Mouse (Mus musculus): ENCODE measurements around the gene Mrpl3. TPM values are rescaled to one million over a fixed set of nuclear protein-coding genes. Genes with fewer than 3 reads are reported as not detected.
"Not testable (repeated sequence)": the region's sequence is repeated elsewhere in the genome, so short reads cannot be mapped to it uniquely, and the experiment has no call there.

The Mrpl3 gene
- total RNA-seq (2022) = 10 to 100 TPM; 68.3 to 89.2 (median 82.2) TPM

DNA sequence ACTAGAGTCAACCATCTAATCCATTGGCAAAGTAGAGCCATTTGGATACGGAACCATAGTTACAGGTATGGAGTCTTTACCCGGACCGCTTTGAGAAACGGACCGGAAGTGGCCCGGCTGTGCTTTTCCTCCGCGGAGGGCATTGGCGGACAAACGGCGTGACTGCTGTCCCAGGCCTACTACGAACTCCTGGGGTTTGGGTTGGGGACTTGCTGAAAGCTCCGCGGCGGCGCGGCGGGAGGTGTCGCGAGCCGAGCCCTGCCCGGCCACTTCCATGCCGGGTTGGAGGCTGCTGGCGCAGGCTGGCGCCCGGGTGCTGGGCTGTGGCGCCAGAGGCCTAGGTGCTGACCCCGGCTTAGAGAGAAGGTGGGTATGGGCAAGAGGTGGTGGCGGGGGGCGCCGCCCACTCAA is at the start of gene Mrpl3:
Mrpl3 (plus strand) TSS at position 93 of the 411 bp plus-strand sequence.
- DNase-seq = peak; percentile 64

GRCm38 (mm10) chr9:105010721-105011120 is 42.3 kb upstream of the Mrpl3 start:
- no peak for DNase-seq

GRCm38 (mm10) chr9:105018186-105018585 is 34.9 kb upstream of the Mrpl3 start:
- no peak for DNase-seq

GRCm38 (mm10) chr9:105028311-105028710 is 24.7 kb upstream of the Mrpl3 start:
- no peak for DNase-seq

GRCm38 (mm10) chr9:105032572-105032971 is 20.5 kb upstream of the Mrpl3 start:
- DNase-seq = no peak

GRCm38 (mm10) chr9:105033641-105034040 is 19.4 kb upstream of the Mrpl3 start:
- DNase-seq = no peak

DNA sequence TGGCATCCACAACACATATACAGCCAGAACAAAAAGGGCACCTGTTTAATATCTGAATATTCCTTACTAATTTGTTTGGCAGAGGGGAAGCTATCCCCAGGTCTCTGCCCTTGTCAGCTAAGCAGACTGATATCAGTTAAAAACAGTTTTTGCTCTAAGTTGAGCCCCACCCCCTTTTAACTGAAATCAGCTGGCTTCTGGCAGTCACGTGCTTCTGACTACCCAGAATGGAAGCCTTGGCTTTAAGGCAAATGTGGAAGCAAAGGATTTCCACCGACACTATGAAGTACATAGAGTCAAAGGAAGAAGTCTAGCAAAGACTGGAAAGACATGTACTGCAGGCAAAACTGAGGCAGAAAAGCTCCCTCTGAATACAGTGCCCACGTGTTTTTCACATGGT is 15.2 kb upstream of the Mrpl3 start:
- DNase-seq = no peak

DNA sequence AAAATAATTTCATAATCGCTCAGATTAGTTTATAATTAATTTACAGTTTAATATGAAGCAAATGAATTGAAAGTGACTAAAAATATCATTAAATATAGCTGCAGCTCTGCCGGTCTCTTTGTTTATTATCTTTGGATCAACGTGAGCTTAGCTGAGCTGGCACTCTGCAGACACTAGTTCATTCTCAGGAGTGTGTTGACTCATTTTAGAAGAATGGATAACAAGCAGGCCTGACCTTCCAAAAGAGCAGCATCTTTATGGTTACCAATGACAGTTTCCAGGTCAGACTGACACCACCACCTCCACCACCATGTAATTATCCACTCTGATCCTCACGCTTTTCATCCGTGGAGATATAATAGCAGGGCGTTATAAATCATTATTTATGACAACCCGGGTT is 7.0 kb upstream of the Mrpl3 start:
- DNase-seq = no peak

DNA sequence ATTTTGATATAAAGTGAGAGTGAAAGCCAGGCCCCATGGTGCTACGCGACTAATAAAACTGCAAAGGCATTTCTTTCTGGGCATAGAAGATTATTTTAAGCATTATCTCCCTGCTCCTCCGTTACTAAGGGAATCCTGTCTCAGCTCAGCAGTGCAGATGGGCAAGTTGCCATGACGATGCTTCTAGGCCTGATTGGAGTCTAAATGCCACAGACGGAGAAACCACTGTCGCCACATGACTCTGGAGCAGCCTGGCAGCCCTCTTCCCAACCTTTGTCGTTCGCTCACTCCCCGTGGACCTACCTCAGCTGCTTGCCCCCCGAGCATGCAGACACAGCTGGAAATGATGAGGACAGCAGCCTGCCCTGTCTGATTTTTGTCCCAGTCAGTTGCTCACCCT is 4.7 kb upstream of the Mrpl3 start:
- DNase-seq = no peak

- DNase-seq = no peak
These were observed 3.4 kb upstream of the Mrpl3 start for GRCm38 (mm10) chr9:105049636-105050035.

DNA sequence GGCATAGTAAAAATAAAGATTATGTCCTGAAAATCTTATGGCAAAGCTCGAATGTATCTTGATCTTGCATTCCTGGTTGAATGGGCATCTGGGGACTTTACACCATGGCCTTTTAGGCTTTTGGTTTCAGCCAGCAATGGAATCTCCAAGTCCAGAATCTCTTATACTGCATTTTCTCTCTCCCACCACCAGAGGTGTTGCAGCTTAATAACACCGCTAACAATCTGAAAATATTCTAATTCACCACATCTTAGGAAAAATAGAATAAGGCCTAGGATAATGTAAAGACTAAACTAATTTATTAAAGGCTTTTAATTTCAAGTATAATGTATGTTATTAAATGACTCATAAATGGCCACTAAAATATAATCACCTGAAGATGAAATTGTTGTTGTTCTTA is 2.8 kb upstream of the Mrpl3 start:
- DNase-seq = no peak

DNA sequence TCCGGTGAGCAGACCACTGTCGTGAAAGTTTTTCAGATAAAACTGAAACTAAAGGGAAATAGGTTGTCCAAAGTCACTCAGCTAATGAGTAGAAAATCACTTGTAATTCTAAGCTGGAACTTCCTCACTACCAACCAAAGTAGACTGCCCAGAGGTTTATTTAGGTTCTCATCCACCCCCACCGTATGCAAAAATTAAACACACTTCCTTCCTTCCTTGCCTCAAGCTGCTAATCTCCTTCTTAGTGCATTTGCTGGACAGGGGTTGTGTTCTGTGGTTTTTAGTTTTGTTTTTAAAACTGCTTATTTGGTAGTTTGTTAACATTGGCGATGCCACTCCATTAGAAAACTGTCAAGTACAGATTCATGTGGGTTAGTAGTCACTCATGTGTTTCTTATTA is 773 bp downstream of the Mrpl3 start:
- DNase-seq = no peak

GRCm38 (mm10) chr9:105069106-105069505 is 16.1 kb downstream of the Mrpl3 start:
- no peak for DNase-seq

DNA sequence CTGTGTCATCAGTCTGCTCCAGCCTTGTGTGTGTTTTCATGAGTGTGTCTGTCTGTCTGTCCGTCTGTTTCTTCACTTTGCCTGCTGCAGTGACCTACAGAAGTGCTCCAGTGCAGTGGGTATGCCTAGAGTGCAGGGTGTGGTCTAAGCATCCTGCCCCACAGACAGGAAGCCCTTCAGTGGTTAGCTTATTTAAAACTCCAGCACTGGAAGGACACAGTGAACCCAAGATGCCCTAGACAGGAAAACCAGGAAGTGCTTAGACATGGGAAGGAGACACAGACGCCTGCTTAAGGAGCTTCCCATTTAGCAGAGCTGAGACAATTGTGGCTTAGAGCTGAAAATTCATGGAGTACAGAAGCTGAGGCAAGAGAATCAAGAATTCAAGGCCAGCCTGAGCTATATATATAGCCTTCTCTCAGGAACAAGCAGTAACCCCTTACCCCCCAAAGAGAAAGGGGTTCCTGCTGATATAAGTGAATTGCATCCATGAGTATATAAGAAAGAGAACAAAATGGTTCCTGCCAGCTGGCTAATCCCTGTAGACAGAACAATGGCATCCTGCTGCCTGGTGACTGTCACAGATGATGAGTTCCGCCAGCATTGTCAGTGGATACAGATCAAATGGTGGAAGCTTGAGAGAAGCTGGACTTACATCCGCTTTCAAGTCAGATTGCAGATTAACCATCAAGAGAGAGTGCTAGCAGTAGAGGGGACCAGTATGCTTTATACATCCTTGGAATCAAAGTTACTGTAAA is 20.1 kb downstream of the Mrpl3 start:
- no peak for DNase-seq

DNA sequence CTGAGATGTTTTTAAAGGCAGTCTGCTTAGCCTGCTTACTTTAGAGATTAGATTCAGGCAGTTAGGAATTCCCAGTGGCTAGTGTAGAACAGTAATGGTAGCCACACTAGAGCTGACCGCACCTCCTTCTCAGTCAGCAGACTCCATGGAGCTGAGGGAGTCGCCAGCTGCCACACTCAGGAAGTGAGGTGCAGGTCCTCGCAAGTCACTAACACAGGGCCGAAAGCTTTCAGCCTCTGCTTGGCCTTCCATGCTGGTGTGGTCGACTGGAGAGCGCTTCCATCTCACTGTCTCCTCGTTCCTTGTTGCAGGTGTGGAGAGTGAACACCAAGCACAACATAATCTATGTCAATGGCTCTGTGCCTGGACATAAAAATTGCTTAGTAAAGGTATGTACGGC is 21.8 kb downstream of the Mrpl3 start:
- DNase-seq = no peak

GRCm38 (mm10) chr9:105076756-105077424 is 23.9 kb downstream of the Mrpl3 start:
- peak; percentile 59 for DNase-seq

- DNase-seq = no peak
These were observed 25.4 kb downstream of the Mrpl3 start for GRCm38 (mm10) chr9:105078460-105078859.

DNA sequence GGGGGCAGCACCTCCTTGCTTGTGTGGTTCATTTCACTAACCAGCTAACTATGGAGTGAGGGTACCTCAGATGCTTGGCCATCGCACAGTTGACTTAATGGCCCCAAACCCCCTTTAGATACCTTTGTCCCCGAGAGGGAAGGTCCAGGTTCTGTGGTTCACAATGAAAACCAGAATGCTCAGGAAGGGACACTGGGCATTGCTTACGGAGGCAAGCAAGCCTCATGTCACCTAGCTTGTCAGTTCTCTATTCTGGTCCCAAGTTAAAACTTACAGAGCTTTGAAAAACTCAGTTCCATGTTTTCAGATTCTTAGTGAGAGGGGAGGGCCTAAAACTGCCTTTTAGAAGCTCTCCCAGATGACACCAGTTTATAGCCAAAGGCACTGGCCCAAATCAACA is 27.2 kb downstream of the Mrpl3 start:
- no peak for DNase-seq

DNA sequence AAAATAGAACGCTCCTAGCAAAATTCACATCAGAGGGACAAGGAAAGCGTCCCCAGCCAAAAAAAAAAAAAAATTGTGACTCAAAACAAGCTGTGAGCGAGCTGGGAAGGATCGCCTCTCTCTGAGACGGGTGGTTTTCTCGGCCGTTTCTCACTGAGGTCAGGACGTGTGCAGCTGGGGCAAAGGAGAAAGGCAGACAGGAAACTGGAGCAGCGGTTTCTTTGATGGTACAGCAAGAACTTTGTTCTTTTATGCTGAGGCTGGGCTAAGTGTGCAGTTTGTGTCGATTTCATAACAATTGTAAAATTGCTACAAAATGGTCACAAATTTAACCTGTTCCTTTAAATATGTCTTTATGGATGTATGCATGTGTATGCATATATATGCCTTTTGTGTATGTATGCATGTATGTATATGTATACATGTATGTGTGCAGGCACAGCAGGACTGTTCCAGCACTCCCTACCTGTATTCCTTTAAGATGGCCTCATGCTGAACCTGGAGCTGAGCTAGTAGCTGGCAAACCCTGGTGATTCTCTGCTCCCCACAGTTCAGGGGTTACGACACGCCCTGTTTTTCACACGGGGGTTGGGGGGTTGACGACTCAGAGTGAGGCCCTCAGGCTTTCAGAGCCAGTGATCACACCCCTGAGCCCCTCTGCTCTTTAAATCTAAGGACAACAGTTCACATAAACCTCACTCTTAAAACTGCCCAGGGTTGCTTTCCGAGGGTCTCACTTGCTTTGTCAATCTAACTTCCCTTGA is 48.0 kb downstream of the Mrpl3 start:
- no peak for DNase-seq

DNA sequence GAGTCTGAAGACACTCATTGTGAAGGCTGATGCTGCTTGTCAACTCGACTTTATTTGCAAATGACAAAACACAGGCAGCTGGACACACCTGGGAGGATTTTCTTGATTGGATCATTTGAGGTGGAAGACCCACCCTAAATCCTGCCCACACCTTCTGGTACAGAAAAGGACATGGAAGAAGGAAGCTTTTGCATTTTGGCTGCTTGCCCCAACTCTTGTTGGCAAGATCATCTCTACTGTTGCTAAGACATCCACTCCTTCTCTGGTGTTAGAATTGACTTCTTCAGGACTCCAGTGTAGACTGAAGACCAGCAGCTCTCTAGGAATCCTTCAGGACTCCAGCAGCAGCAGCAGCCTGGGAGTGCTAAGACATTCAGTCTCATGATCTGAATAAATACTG is 48.9 kb downstream of the Mrpl3 start:
- no peak for DNase-seq

- no peak for DNase-seq
These were observed 50.9 kb downstream of the Mrpl3 start for GRCm38 (mm10) chr9:105103893-105104292.

GRCm38 (mm10) chr9:105125206-105125605 is 72.2 kb downstream of the Mrpl3 start:
- DNase-seq = not testable (repeated sequence)
